Mouse (Mus musculus): ENCODE results near the gene Tpp2.

- TF ChIP-seq POLR2A (IDR thresholded peaks at IDR 0.05; ENCODE audit: borderline replicate concordance, insufficient read depth, low read length) (no peak), CTCF (IDR thresholded peaks at IDR 0.05; ENCODE audit: borderline replicate concordance, insufficient read depth, low read depth, low read length) (no peak)
Observed at GRCm38 (mm10) chr1:43939310-43939709, 5.9 kb downstream of the Tpp2 start.

All from cerebellum, adult 2 months (tissue).